Mouse (Mus musculus): ENCODE results near the gene Vil1. TPM values are rescaled to one million over a fixed set of nuclear protein-coding genes. Genes with fewer than 3 reads are reported as not detected.

Vil1 gene
- total RNA-seq (2015) (not detected in 2 replicates), total RNA-seq (2017) (not detected in 2 replicates)

DNA sequence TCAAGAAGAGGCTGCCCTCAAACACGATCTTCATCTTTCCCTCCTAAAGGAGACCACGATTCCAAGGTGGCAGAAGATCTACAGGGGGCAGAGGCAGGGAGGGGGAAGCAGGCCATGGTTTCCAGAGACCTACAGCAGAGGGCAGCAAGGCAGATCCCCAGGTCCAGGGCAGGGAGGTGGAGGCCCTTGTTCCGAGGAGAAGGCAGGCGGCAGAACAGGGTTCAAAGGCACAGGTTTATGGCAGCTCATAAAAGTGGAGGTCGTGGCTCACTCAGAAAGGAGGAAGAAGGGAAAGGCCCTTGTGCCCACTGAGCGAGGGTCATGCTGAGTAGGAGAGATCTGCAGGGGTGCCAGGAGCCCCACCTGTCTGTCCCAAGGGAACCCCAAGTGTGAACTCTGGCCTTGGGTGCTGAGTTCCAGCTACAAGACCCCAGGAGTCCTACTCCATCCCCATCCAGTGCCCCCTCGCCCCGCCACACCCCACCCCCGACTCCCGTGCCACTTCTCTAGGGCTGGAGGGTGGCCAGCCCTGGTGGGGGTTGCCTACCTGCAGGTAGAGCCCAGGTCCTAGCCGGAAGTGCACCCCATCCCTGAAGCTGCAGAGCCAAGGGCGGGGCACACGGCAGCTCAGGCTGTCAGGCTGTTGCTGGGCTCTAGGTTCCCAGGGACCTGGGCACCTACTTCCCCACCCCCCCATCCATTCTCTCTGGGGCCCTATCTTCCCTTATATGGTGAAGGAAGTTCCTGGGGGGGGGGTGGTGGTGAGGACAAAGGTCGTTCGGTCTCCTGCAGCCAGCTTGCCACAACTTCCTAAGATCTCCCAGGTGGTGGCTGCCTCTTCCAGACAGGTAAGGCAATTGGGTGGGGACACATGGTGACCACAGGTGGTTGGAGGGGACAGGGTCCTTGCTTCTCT is at the start of gene Vil1:
TSS of gene Vil1 (plus strand) at position 788 of the 916 bp plus-strand sequence.
- no peak for ATAC-seq (replicated peaks; ENCODE audit: poor library complexity)

- no peak for ATAC-seq (replicated peaks; ENCODE audit: poor library complexity)
These were observed 49.1 kb upstream of the Vil1 start for GRCm38 (mm10) chr1:74359952-74360517.

GRCm38 (mm10) chr1:74361812-74362211 is 47.4 kb upstream of the Vil1 start, which contains the start of gene Catip:
TSS of gene Catip (plus strand) at chr1:74362108.
- ATAC-seq (replicated peaks; ENCODE audit: poor library complexity), result peak; percentile 73

- no peak for ATAC-seq (replicated peaks; ENCODE audit: poor library complexity)
These were observed 46.6 kb upstream of the Vil1 start for GRCm38 (mm10) chr1:74362325-74363229.

GRCm38 (mm10) chr1:74363437-74363836 is 45.7 kb upstream of the Vil1 start:
- ATAC-seq (replicated peaks; ENCODE audit: poor library complexity), result no peak

DNA sequence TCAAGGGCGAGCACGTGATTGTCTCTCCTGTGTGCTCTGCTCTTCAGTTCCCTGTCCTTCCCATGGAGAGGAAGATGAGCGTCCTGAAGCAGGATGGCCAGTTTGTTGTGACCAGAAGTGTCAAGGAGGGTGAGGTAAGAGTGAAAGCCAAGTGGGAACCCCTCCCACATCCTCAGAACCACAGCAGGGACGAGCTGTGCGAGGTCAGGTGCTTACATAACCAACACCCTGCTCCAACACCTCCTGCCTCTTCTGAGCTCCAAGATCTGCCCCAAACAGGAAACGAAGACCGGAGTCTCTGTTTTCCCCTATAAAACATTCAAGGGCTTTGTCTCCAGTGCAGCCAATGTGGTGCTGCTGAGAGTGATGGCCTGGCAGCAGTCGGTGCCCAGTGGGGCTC is 44.9 kb upstream of the Vil1 start:
- ATAC-seq (replicated peaks; ENCODE audit: poor library complexity), result peak; percentile 41

DNA sequence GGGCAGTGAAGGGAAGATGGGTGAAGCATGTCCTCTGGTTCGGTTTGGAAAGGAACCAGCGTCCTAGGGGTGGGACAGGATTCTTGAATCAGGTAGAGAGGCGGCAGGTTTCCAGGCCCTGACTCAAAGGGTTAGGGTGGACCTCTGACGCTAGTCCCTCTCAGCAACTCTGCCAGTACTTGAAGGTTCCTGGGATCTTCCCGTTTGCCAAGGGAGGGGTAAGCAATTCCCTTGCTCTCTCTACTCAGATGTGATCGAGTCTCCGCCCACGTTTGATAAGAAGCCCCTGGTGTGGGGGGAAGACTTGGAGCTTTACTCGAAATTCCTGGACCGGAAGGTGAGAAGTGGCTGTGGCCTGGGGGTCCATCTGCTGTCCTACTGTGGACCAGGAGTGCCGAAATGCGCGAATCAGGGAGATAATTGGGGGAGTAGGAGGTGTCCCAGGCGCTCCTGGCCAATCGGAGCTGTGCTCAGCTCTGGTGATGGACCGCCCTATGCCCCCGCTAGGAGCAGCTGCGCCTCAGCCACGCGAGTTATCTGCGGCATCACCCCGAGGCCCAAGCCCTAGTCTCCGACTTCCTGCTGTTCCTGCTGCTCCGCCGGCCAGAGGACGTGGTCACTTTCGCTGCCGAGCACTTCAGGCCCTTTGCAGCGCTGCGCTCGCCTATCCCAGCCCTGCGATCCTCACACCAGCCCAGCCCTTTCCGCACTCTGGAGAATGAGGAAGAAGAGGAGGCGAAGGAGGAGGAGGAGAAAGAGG is 41.1 kb upstream of the Vil1 start:
- ATAC-seq (replicated peaks; ENCODE audit: poor library complexity), result peak; percentile 83

GRCm38 (mm10) chr1:74370040-74370439 is 39.1 kb upstream of the Vil1 start:
- no peak for ATAC-seq (replicated peaks; ENCODE audit: poor library complexity)

DNA sequence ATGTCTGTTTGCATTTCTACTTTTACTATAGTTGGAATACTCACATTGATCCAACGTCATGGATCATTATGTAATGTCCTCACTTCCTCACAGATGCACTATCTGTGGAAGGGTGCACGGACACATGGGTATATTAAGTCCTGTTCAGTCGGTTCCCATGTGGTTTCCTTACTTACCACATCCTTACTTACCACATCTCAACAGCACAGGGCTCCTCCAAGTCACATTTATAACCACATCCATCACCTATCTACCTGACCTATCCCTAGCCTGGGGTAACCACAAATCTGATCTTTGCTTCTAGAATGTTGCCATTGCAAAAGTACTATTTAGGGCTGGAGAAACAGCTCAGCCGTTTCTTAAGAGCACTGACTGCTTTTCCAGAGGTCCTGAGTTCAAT is 35.8 kb upstream of the Vil1 start:
- peak; percentile 81 for ATAC-seq (replicated peaks; ENCODE audit: poor library complexity)

- ATAC-seq (replicated peaks; ENCODE audit: poor library complexity), result peak; percentile 76
These were observed 34.2 kb upstream of the Vil1 start, which contains the start of gene Slc11a1 for GRCm38 (mm10) chr1:74374980-74375379. TSS of gene Slc11a1 (plus strand) at chr1:74375195.

GRCm38 (mm10) chr1:74375561-74375960 is 33.6 kb upstream of the Vil1 start:
- peak; percentile 40 for ATAC-seq (replicated peaks; ENCODE audit: poor library complexity)

DNA sequence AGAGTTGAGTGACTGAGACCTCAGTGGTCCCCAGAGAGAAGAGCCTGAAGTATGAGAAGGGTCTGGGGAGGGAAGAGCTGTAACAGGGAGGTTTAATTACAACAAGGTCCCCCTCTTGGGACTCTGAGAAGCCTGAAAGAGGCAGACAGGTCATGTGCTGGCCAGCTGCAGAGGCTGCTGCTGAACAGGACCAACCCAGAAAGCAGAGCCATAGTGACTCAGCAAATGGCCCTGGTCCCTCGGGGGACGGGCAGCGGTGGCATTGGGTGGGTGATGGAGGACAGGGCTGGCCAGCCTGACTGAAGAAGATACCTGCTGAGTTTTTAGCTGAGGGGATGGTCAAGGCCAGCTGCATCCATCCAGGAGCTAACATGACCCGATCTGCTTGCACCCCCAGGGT is 32.8 kb upstream of the Vil1 start:
- no peak for ATAC-seq (replicated peaks; ENCODE audit: poor library complexity)

DNA sequence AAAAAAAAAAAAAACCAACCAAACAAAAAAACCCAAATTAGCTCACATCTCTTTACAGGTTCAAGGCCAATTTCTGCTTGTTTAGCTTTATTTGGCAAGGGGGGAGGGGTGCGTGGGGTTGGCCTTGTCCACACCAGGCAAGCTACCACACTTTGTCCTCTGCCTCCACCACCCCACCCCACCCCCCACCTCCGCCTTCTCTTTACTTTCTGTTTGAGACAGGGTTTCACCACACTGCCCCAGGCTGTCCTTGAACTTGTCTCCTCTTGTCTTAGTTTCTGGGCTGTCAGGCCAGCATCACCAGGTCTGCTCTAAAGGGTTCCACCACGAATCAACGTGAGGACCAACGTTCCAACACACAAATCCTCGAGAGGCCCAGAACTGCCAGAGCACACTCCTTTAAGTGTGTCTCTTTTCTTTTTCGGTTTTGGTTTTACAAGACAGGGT is 30.1 kb upstream of the Vil1 start:
- no peak for ATAC-seq (replicated peaks; ENCODE audit: poor library complexity)

DNA sequence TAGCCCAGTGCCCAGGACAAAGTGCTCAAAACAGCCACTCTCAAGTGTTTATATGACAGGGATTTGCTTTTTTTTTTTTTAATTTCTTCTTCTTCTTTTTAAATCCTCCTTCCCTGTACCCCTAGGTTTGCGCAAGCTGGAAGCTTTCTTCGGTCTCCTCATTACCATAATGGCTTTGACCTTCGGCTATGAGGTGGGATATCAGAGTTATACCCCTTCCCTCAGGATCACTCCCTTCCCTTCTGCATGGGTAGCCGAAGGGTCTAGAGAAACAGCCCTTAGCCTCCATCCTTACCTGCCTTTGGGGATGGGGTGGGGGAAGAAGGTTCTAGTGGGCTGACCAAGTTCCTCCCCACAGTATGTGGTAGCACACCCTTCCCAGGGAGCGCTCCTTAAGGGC is 28.7 kb upstream of the Vil1 start:
- ATAC-seq (replicated peaks; ENCODE audit: poor library complexity), result no peak

DNA sequence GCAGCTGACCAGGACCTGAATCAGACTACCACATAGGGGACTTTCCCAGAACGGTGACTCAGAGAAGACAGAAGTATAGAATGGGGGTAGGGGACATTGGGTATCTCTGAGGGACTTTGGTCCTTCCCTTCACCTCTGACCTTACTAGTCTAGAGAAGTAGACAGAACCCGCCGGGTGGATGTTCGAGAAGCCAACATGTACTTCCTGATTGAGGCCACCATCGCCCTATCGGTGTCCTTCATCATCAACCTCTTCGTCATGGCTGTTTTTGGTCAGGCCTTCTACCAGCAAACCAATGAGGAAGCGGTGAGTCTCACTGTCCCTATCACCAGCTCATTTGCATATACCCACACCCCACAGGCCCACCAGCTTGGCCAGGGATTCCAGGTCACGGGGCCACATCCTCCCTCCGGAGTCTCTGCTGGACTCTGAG is 27.6 kb upstream of the Vil1 start:
- peak; percentile 45 for ATAC-seq (replicated peaks; ENCODE audit: poor library complexity)

- no peak for ATAC-seq (replicated peaks; ENCODE audit: poor library complexity)
These were observed 25.8 kb upstream of the Vil1 start for GRCm38 (mm10) chr1:74383385-74383784.

GRCm38 (mm10) chr1:74384525-74384924 is 24.7 kb upstream of the Vil1 start:
- ATAC-seq (replicated peaks; ENCODE audit: poor library complexity), result no peak

DNA sequence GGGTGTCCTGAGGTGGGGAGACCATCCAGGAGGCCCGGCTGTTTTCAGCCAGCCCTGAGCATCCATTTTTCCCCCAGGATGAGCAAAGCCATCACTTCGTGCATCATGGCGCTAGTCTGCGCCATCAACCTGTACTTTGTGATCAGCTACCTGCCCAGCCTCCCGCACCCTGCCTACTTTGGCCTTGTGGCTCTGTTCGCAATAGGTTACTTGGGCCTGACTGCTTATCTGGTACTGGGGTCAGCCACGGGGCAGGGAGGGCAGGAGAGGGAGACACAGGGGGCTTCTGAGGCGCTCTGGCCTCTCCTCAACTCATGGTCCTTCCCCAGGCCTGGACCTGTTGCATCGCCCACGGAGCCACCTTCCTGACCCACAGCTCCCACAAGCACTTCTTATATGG is 24.1 kb upstream of the Vil1 start:
- ATAC-seq (replicated peaks; ENCODE audit: poor library complexity), result no peak

- ATAC-seq (replicated peaks; ENCODE audit: poor library complexity), result no peak
These were observed 23.6 kb upstream of the Vil1 start for GRCm38 (mm10) chr1:74385531-74385930.

- ATAC-seq (replicated peaks; ENCODE audit: poor library complexity), result no peak
These were observed 22.8 kb upstream of the Vil1 start for GRCm38 (mm10) chr1:74386363-74386713.

Data from megakaryocyte progenitor cell, adult 5-6 weeks (primary cell).